Mouse (Mus musculus): Measurements from ENCODE around the gene Gm49721. TPM values are rescaled to one million over a fixed set of nuclear protein-coding genes. Genes with fewer than 3 reads are reported as not detected.
"Not testable (repeated sequence)": the region's sequence is repeated elsewhere in the genome, so short reads cannot be mapped to it uniquely, and the experiment has no call there.

The Gm49721 gene
- total RNA-seq, 2 experiments from 2014 or later = 0.28 TPM; not detected in 1

- intact Hi-C loops (cut with DNase I); DNase-seq (ENCODE audit: extremely low spot score in 1 of 2, low spot score in 2 of 2): not testable (repeated sequence)
Observed at GRCm38 (mm10) chr17:7030622-7031174, 52.0 kb downstream of the Gm49721 start.

- not testable (repeated sequence) for DNase-seq (ENCODE audit: extremely low spot score in 1 of 2, low spot score in 2 of 2)
Observed at GRCm38 (mm10) chr17:7033192-7034166, 54.8 kb downstream of the Gm49721 start.

GRCm38 (mm10) chr17:7068997-7069539 lies 90.4 kb downstream of the Gm49721 start:
- intact Hi-C loops (cut with DNase I) = not testable (repeated sequence)
- peak in 1 of 2 experiments; percentile 13 for DNase-seq (ENCODE audit: extremely low spot score in 1 of 2, low spot score in 2 of 2)

More at GRCm38 (mm10) chr17:7033192-7034166, 54.8 kb downstream of the Gm49721 start:
- intact Hi-C loops (cut with DNase I) = not testable (repeated sequence)

- intact Hi-C loops (cut with DNase I); DNase-seq (ENCODE audit: extremely low spot score in 1 of 2, low spot score in 2 of 2): not testable (repeated sequence)
Observed at GRCm38 (mm10) chr17:7069561-7070240, 91.0 kb downstream of the Gm49721 start.

- DNase-seq (ENCODE audit: extremely low spot score in 1 of 2, low spot score in 2 of 2) = peak in 1 of 2 experiments; percentile 38
- intact Hi-C loops (cut with DNase I) = not testable (repeated sequence)
Observed at GRCm38 (mm10) chr17:7074494-7074893, 95.8 kb downstream of the Gm49721 start.

DNA sequence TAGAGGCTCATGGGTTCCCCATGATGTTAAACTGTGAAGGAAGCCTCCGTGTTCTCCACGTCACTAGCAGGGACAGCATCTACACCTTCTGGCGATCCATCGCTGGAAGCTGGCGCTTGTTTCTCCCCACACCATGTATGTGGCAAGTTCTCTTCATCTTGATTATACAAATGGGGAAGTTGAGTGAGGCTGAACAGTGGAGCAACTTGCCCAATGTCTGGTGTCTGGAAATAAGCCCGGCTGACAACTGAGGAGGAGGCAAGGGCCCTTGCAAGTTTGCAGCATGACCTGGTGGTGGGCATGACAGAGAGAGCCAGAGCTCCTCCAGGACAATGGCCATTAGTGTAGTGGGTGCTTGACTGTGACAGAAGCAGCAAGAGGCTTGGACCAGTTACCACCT lies 96.8 kb downstream of the Gm49721 start:
- intact Hi-C loops (cut with DNase I); DNase-seq (ENCODE audit: extremely low spot score in 1 of 2, low spot score in 2 of 2): not testable (repeated sequence)

DNA sequence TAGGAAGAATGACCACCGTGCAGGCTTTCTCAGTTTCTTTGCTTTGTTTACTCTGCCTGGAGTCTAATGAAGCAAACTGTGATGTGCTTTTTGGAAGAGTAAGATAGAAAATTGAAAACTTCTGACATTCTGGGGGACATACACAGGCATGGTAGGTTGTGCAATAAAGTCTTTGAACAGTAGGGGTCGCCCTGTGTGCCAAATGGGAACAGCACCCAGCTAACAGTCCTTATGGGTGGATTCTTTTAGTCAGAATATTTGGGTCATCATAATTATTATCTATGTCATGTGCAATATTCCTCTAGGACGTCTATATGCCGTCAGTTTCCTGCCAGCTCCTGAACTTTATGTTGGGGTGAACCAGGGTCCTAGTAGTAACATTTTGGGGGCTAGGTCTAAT lies 100.9 kb downstream of the Gm49721 start:
- intact Hi-C loops (cut with DNase I) = not testable (repeated sequence)
- peak; percentile 38 to 53 for DNase-seq (ENCODE audit: extremely low spot score in 1 of 2, low spot score in 2 of 2)

- intact Hi-C loops (cut with DNase I); DNase-seq (ENCODE audit: extremely low spot score in 1 of 2, low spot score in 2 of 2): not testable (repeated sequence)
Observed at GRCm38 (mm10) chr17:7084523-7084922, 105.8 kb downstream of the Gm49721 start.

DNA sequence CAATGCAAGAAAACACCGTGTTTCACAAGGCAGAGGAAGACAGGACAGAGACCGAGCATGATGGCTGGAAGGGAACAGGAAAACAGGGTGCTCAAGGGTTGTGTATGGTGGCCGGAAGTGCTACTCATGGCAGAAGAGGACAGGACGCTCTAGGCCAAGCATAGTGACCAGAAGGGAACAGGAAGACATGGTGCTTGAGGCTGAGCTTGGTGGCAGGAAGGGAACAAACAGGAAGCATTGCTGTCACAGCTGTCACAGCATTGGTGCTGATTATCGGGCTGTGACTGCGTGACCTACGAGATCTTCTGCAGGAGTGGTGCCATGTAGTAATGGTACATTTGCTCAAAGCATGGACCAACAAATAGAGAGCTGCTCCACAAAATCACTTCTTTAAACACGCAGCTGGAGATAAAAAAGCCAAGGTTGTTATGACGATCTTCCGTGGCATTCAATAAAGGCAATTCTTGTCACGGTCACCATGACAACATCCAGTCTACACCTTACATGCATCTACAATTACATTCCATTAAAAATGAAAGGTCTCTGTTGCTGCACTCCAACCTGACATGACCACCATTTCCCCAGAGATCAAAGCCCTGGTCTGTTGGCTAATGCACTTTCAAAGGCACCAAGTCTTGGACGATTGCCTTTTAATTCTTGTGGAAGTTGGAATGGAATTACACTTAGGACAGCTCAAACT lies 106.9 kb downstream of the Gm49721 start:
- intact Hi-C loops (cut with DNase I); DNase-seq (ENCODE audit: extremely low spot score in 1 of 2, low spot score in 2 of 2): not testable (repeated sequence)

DNA sequence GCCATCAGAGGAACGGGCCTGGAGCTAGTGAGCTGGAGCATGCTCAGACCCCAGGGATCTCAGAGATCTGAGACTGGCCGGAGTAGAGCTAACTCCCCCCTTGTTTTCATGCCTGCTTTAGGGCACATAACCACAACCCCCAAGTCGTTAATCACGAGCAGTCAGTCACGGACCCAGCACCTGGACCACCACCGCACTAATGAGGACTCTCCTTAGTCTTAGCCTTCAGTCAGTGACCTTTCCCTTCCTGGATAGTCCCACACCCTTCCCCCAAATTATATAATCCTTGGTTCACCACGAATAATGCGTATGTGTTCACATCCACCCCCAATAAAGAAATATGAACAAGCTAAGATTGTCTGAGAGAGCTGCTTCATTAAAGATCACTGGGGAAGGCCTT lies 108.1 kb downstream of the Gm49721 start:
- intact Hi-C loops (cut with DNase I); DNase-seq (ENCODE audit: extremely low spot score in 1 of 2, low spot score in 2 of 2): not testable (repeated sequence)

Other genes with a start within 250 kb of the Gm49721 start
- 10 to 100 TPM; 23.8 to 39.2 TPM for gene Ezr, start 196.1 kb upstream of the Gm49721 start, total RNA-seq (2021)
- gene Rsph3b, start 30.2 kb upstream of the Gm49721 start, total RNA-seq (2021) = 10 to 100 TPM; 29.2 to 31.2 TPM
- 10 to 100 TPM; 24.0 to 24.3 TPM for gene Tagap1, start 17.7 kb upstream of the Gm49721 start, total RNA-seq (2021)
- gene Rnaset2b, start 8.3 kb upstream of the Gm49721 start, total RNA-seq (2021) = 10 to 100 TPM; 31.2 to 39.2 TPM
- under 1 TPM; 0.64 to 0.71 TPM for gene Gm1604a, start 46.7 kb downstream of the Gm49721 start, total RNA-seq (2021)
- gene Rps6ka2, start 191.2 kb downstream of the Gm49721 start, total RNA-seq (2021) = 10 to 100 TPM; 49.2 to 52.2 TPM